Mouse (Mus musculus): ENCODE results near the gene Zfp53.

DNA sequence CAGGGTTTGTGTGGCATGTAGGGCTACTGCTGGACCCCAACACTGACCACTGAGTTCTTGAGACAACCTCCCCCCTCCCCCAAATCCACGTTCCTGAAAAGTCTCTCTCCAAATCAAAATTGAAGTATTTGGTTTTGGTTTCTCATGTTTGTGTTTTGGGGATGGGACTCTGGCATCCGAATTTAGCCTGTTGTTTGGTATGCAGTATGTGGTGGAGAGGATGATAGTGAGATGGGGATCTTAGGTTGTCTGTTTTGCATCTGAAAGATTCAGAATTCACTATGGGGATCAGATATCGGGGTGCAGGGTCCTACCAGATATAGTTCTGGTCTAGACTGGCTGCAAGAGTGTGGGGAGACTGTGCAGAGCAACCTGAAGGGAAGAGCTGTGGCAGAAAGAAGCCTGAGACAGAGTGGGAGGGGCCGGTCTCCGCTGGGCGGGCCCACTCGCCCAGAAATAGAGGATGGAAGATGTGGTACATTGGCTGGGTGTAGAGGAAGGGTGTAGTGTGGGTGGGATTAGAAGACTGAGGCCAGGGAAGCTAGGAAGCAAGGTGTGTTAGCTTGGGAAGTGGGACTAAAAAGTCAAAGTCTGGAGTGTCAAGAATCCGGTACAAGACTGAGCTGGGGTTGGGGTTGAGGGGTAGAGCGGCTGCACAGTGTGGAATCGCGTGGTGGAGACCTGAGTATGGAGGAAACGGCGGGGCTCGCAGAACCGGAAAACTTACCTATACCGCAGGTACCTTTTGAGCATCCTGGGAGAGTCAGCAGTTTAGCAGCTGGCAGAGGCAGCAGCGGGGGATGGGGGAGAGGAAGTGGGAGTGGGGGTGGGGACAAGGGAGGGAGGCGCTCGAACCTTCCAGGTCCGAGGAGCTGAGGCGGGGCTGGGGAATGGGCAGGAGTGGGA, 46.6 kb downstream of the Zfp53 start, which contains the start of gene Zfp52:
- TF ChIP-seq CTCF (IDR thresholded peaks at IDR 0.05; ENCODE audit: extremely low read depth, insufficient read depth, insufficient read length, insufficient replicate concordance), result no peak
- TF ChIP-seq POLR2A (IDR thresholded peaks at IDR 0.05; ENCODE audit: low read depth, low read length), result peak; percentile 15; the same call in 1 of the 2 replicates
